Mouse (Mus musculus): ENCODE measurements around the gene Olfr1225.
"Not testable (repeated sequence)": the region's sequence is repeated elsewhere in the genome, so short reads cannot be mapped to it uniquely, and the experiment has no call there.

Gene Olfr1225

GRCm38 (mm10) chr2:89174569-89174968, at the start of gene Olfr1225:
Olfr1225 (minus strand) TSS chr2:89174669.
- DNase-seq (ENCODE audit: low spot score in 2 of 2), result no peak

GRCm38 (mm10) chr2:89199948-89200347, 25.5 kb upstream of the Olfr1225 start, which contains the start of gene Olfr1226:
Olfr1226 (minus strand) TSS chr2:89200048.
- DNase-seq (ENCODE audit: low spot score in 2 of 2), result no peak

- DNase-seq (ENCODE audit: low spot score in 2 of 2), result no peak
Observed at GRCm38 (mm10) chr2:89196325-89196982, 22.0 kb upstream of the Olfr1225 start.

- DNase-seq (ENCODE audit: low spot score in 2 of 2), result not testable (repeated sequence)
Observed at GRCm38 (mm10) chr2:89164711-89165110, 9.8 kb downstream of the Olfr1225 start.

- not testable (repeated sequence) for DNase-seq (ENCODE audit: low spot score in 2 of 2)
Observed at GRCm38 (mm10) chr2:89163991-89164390, 10.5 kb downstream of the Olfr1225 start, which contains the start of gene Olfr1224-ps1. Olfr1224-ps1 (minus strand) TSS chr2:89164091.

GRCm38 (mm10) chr2:89151460-89151859, 23.0 kb downstream of the Olfr1225 start, which contains the start of gene Olfr1223:
Olfr1223 (minus strand) TSS chr2:89151560.
- no peak for DNase-seq (ENCODE audit: low spot score in 2 of 2)

- DNase-seq (ENCODE audit: low spot score in 2 of 2), result no peak
Observed at GRCm38 (mm10) chr2:89132954-89133353, 41.5 kb downstream of the Olfr1225 start, which contains the start of gene Olfr1222. Olfr1222 (minus strand) TSS chr2:89133054.
